Mouse (Mus musculus) kidney, adult 2 months (tissue): ENCODE measurements around the gene Atf7ip.

Source experiments
- CTCF ChIP-seq: fragments of 200-500 bp; conservative IDR thresholded peaks from 2 replicates; pipeline ENCODE4 v1.5.1; 2011; ENCODE audit warnings: low read depth, mild to moderate bottlenecking, control low read depth, low read length, moderate library complexity, mixed read lengths; ENCODE audit not compliant: insufficient read depth, insufficient read length
- POLR2A ChIP-seq: fragments of 200-500 bp; IDR thresholded peaks from one replicate; pipeline ENCODE4 v1.6.1; 2011; ENCODE audit warnings: low read depth, low read length, control low read depth

- TF ChIP-seq POLR2A (no peak), CTCF (no peak)
Measured at GRCm38 (mm10) chr6:136533804-136534203, 27.8 kb downstream of the Atf7ip start.
